Mouse (Mus musculus): ENCODE measurements around the gene Nprl2.
A peak's percentile ranks its signal among the peaks of the same experiment; 100 is the strongest.

GRCm38 (mm10) chr9:107554319-107554825 lies 12.3 kb downstream of the Nprl2 start:
- TF ChIP-seq CTCF (IDR thresholded peaks at IDR 0.05; ENCODE audit: low read depth) (peak; percentile 36), EP300 (IDR thresholded peaks at IDR 0.05; ENCODE audit: low read depth) (no peak)
